Mouse (Mus musculus) heart, embryonic 15.5 days (tissue): ENCODE results near the gene Pard3. TPM values are rescaled to one million over a fixed set of nuclear protein-coding genes. Genes with fewer than 3 reads are reported as not detected.

ENCODE experiments used
- ATAC-seq: fragments of 200-750 bp; cut with Nextera tagmentation; replicated peaks from 2 replicates; pipeline ENCODE4 v1.8.0; 2017; ENCODE audit warnings: low read depth, moderate TSS enrichment; ENCODE audit not compliant: insufficient number of reproducible peaks, insufficient read depth, low FRiP score
- H3K27ac ChIP-seq: fragments of 300-500 bp; sonication (generic); 2 replicates; pipeline ENCODE4 v1.5.1; 2015; ENCODE audit warnings: mild to moderate bottlenecking, inconsistent platforms
- H3K27me3 ChIP-seq: fragments of 300-500 bp; sonication (generic); 2 replicates; pipeline ENCODE4 v1.6.1; 2015; ENCODE audit warnings: inconsistent platforms
- H3K36me3 ChIP-seq: fragments of 300-500 bp; sonication (generic); 2 replicates; pipeline ENCODE4 v1.6.1; 2015; ENCODE audit warnings: mild to moderate bottlenecking, inconsistent platforms
- H3K4me1 ChIP-seq: fragments of 300-500 bp; sonication (generic); replicated peaks from 2 replicates; pipeline ENCODE4 v1.6.1; 2015; ENCODE audit warnings: inconsistent platforms
- H3K4me2 ChIP-seq: fragments of 300-500 bp; sonication (generic); 2 replicates; pipeline ENCODE4 v1.6.1; 2015; ENCODE audit warnings: inconsistent platforms, mild to moderate bottlenecking, moderate library complexity
- H3K4me3 ChIP-seq: fragments of 300-500 bp; sonication (generic); 2 replicates; pipeline ENCODE4 v1.5.1; 2015; ENCODE audit warnings: mild to moderate bottlenecking, inconsistent platforms
- H3K9ac ChIP-seq: fragments of 300-500 bp; sonication (generic); 2 replicates; pipeline ENCODE4 v1.6.1; 2015; ENCODE audit warnings: mild to moderate bottlenecking, inconsistent platforms
- H3K9me3 ChIP-seq: fragments of 300-500 bp; sonication (generic); replicated peaks from 2 replicates; pipeline ENCODE4 v1.6.1; 2016; ENCODE audit warnings: inconsistent platforms
- whole genome bisulfite sequencing: fragments of 180-500 bp; shearing (Covaris S2); methylation state at CpG from one replicate; pipeline ENCODE4 v1.1.7; 2015; ENCODE audit warnings: mixed read lengths; 5-methylcytosine and 5-hydroxymethylcytosine counted together
- polyA plus RNA-seq: library from polyadenylated mRNA; unstranded; fragments of >200 nt; fragmentation: Nextera tagmentation; extraction: Ambion mirVana; gene quantifications from 2 replicates; pipeline ENCODE4 v1.2.1, GENCODE M21; 2015

Gene Pard3
- polyA plus RNA-seq, 1 experiment from 2014 or later, result 14.9 TPM

- Histone ChIP-seq H3K4me1 (no peaks in the 10 kb centered on the region), H3K27ac (no peak overlapping the region), H3K27me3 (no peaks in the 10 kb centered on the region), H3K9ac (no peak overlapping the region), H3K9me3 (no peaks in the 10 kb centered on the region), H3K4me3 (no peak overlapping the region), H3K36me3 (peaks cover 9% of the 10 kb centered on the region; the same call in 1 of the 2 replicates), H3K4me2 (no peak overlapping the region)
- ATAC-seq, result no peak
- WGBS, result 64% methylated on average over 7 of the region's 7 CpGs
Measured at GRCm38 (mm10) chr8:127423021-127423420, 359.3 kb downstream of the Pard3 start.

GRCm38 (mm10) chr8:127424211-127424916 is 360.7 kb downstream of the Pard3 start:
- Histone ChIP-seq H3K27me3 (no peaks in the 10 kb centered on the region), H3K27ac (no peak overlapping the region), H3K36me3 (peaks cover 16% of the 10 kb centered on the region; the same call in 1 of the 2 replicates), H3K4me2 (no peak overlapping the region), H3K9ac (no peak overlapping the region), H3K4me1 (no peaks in the 10 kb centered on the region), H3K9me3 (no peaks in the 10 kb centered on the region), H3K4me3 (no peak overlapping the region)
- no peak for ATAC-seq
- WGBS, result 89% methylated on average over 13 of the region's 13 CpGs

GRCm38 (mm10) chr8:127426857-127427256 is 363.2 kb downstream of the Pard3 start:
- Histone ChIP-seq H3K9me3 (no peaks in the 10 kb centered on the region), H3K4me3 (no peak overlapping the region), H3K4me1 (no peaks in the 10 kb centered on the region), H3K4me2 (no peak overlapping the region), H3K9ac (no peak overlapping the region), H3K36me3 (peaks cover 16% of the 10 kb centered on the region; the same call in 1 of the 2 replicates), H3K27me3 (no peaks in the 10 kb centered on the region), H3K27ac (no peak overlapping the region)
- ATAC-seq, result no peak
- WGBS, result 73% methylated on average over 5 of the region's 5 CpGs

DNA sequence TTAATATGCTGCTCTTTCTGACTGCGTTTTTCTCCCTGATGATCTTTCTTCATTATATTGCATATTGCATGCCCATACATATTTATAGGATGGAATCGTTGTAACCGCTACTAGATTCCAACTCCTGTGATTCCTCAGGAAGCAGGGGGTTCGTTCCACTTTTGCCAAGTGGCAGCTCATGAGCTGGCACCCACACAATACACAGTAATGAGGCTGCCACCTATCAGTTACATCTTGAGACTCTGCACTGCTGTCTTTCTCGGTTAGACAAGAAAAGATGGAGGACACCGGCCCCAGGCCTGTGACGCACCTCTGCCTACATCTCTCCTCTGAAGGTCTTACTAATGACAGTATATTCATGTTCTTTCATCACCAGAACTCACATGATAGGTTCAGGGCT is 364.3 kb downstream of the Pard3 start:
- Histone ChIP-seq H3K36me3 (peaks cover 16% of the 10 kb centered on the region; the same call in 1 of the 2 replicates), H3K9me3 (no peaks in the 10 kb centered on the region), H3K4me2 (no peak overlapping the region), H3K4me3 (no peak overlapping the region), H3K27ac (no peak overlapping the region), H3K9ac (no peak overlapping the region), H3K4me1 (no peaks in the 10 kb centered on the region), H3K27me3 (no peaks in the 10 kb centered on the region)
- ATAC-seq, result no peak
- 89% methylated on average over 7 of the region's 7 CpGs for WGBS

GRCm38 (mm10) chr8:127431236-127431635 is 367.5 kb downstream of the Pard3 start:
- Histone ChIP-seq H3K4me2 (no peak overlapping the region), H3K27me3 (no peaks in the 10 kb centered on the region), H3K4me3 (no peak overlapping the region), H3K4me1 (no peaks in the 10 kb centered on the region), H3K9me3 (no peaks in the 10 kb centered on the region), H3K36me3 (peaks cover 16% of the 10 kb centered on the region; the same call in 1 of the 2 replicates), H3K9ac (no peak overlapping the region), H3K27ac (no peak overlapping the region)
- 79% methylated on average over 2 of the region's 2 CpGs for WGBS
- ATAC-seq, result no peak

DNA sequence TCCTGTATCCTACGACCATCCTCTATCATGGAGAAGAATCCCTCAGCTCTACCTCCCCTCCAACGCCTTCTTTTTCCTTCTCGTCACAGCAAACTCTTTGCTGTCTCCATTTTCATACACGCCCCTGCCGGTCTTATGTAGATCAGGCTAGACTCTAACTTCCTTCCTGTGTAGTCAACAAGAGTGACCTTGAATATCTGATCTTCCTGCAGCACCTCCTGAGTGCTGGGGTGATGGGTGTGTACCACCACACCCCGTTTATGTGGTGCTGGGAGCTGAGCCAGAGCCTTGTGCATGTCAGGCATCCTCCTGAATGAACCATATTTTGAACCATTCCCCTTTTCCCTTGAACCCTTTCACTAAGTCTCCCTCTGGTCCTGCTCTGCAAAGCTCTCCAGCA is 372.3 kb downstream of the Pard3 start:
- Histone ChIP-seq H3K36me3 (no peaks in the 10 kb centered on the region; the same call in 1 of the 2 replicates), H3K9ac (no peak overlapping the region), H3K4me1 (peaks cover 34% of the 10 kb centered on the region), H3K27me3 (no peaks in the 10 kb centered on the region), H3K4me3 (no peak overlapping the region), H3K4me2 (no peak overlapping the region), H3K9me3 (no peaks in the 10 kb centered on the region), H3K27ac (no peak overlapping the region)
- WGBS, result 87% methylated on average over 6 of the region's 6 CpGs
- ATAC-seq, result no peak

DNA sequence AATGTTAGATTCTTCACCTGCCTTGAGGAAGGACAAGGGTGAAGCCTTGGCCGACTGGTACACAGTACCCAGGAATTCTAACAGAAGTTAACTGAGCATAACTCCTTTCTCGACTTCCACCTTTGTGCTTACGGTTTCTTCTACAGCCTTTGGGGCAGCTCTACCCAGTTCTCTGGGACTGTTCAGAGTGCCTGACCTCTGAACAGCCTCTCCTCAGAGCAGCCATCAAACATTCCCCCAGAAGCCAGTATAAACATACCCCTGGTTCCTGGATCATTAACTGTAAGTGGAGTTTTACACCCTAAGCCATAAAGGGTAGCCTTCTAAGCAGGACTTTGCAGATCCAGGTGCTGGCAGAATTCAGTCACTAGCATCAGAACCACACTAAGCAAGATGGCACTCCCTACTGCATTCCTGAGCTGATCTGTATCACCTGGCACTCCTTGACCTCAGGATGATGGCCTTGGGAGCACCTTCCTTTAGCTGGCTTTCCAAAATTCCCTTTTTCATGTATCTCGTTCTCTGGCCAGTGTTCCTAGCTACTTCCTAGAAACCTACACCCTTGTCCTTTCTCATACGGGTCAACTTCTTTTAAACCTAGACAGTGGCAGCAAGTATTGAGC is 374.0 kb downstream of the Pard3 start:
- ATAC-seq, result no peak
- Histone ChIP-seq H3K9me3 (no peaks in the 10 kb centered on the region), H3K4me1 (peaks cover 39% of the 10 kb centered on the region), H3K27ac (no peak overlapping the region), H3K36me3 (no peaks in the 10 kb centered on the region; the same call in 1 of the 2 replicates), H3K9ac (no peak overlapping the region), H3K4me3 (no peak overlapping the region), H3K4me2 (no peak overlapping the region), H3K27me3 (no peaks in the 10 kb centered on the region)
- 86% methylated on average over 5 of the region's 5 CpGs for WGBS

DNA sequence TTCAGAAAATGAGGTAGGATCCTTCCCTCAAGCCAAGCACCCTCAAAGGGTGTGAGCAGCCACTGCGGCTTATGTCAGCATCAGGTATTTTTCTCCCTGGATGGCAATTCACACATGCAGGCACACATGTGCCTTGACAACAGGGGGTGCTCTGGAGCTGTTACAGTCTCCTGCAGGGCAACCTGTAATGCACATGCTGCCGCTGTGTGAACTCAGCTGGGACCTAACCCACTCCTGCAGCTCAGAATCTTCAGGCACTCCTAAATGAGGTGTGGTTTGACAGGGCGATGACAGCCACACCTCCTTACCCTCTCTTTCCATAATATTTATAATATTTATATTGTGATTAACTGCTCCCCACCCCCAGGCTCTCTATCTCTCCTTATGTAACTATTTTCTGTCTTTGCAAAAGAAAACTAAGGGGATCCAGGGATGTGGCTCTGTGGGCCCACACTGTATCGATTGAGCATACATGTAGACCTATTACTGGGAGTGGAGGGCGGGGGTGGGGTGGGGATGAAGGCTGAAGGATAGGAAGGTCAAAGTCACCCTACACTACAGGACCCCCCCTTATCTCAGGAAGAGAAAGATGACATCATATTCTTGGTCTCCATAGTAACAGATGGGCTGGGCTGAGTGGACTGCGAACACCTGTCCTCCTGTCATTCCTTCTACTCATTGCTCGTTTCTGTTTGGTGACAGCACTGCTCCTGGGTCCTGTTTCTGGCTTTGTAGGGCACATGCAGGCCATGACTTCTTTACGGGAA is 375.1 kb downstream of the Pard3 start:
- H3K36me3 ChIP-seq, result no peaks in the 10 kb centered on the region; the same call in 1 of the 2 replicates
- peak overlapping the region; percentile 82 for H3K27ac ChIP-seq
- WGBS, result 54% methylated on average over 8 of the region's 8 CpGs
- H3K4me3 ChIP-seq, result peak overlapping the region; percentile 34
- no peak overlapping the region for H3K9ac ChIP-seq
- peak overlapping the region; percentile 53 for H3K4me2 ChIP-seq
- no peaks in the 10 kb centered on the region for H3K9me3 ChIP-seq
- no peaks in the 10 kb centered on the region for H3K27me3 ChIP-seq
- peaks cover 39% of the 10 kb centered on the region for H3K4me1 ChIP-seq
- 0 out of 2 replicates have a peak, but pooled peaks have one; percentile 24 for ATAC-seq

DNA sequence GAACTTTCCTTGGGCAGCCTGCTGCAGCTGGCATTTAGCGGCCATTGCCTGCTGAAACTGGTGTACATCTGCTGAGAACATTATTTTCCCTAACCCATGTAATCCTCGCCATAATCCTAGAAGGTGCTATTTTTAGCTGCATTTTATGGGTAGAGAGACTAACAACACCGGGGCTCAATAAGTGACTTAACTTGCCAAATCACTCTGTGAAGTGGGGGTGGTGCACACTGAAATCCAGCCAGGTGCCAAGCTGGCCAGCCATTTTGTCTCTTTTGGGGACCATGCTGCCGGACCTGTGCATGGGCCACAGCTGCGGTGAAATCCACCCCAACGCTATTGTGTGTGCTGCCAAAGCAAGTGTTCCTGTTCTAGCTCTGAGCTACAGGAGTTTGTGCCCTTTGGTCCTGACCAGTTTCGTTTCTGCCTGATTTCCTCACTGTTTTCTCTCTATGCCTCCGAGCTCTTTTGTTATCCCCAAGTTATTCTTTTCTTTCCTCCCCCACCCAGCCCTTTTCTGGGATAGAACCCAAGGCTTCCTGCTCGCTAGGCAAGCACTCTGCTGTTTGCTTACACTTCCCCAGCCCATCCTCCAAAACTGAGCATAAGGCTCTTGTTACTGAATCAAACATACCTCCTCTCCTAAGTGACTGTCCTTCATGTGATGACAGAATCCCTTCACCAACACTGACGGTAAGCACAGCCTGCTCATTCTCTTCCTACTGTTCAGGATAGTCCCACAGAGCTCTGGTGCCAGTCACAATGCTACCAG is 375.9 kb downstream of the Pard3 start:
- Histone ChIP-seq H3K9me3 (no peaks in the 10 kb centered on the region), H3K4me3 (peak overlapping the region; percentile 34), H3K27ac (peak overlapping the region; percentile 82), H3K4me2 (peak overlapping the region; percentile 53), H3K27me3 (no peaks in the 10 kb centered on the region), H3K9ac (0 out of 2 replicates have a peak overlapping the region, but pooled peaks have one; percentile 11), H3K36me3 (no peaks in the 10 kb centered on the region; the same call in 1 of the 2 replicates), H3K4me1 (peaks cover 39% of the 10 kb centered on the region)
- 35% methylated on average over 10 of the region's 10 CpGs for WGBS
- ATAC-seq, result peak; percentile 27; the same call in 1 of the 2 replicates

DNA sequence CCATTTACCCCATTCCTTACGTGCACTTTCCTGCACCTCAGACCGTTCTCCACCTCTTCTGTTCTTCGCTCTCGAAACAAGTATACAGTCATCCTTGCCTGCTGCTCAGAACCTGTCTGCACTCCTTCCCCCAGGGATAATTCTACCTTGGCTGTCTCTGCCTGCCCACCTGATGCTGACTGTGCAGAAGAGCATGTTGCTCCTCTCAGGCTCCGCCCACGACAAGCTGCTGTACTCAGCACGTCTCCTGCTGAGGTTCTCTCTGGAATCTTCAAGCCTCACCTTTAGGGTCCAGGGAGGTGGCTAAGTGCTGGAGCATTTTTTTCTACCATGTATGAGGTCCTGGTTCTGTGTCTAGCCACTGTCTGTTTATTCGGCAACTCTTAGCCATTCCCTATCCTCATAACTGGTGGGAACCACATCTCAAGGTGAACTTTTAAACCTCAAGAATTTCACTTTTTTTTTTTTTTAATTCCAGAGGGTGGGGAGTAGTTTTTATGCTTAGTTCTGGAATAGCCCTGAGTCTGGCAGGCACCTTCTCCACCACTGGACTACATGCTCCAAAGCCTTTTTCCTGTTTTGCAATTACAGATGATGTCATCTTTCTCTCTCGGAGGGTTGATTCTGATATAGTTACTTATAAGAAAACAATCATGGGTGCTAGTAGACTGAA is 376.6 kb downstream of the Pard3 start:
- Histone ChIP-seq H3K9ac (no peak overlapping the region), H3K4me2 (peak overlapping the region; percentile 53), H3K4me3 (peak overlapping the region; percentile 34), H3K36me3 (no peaks in the 10 kb centered on the region; the same call in 1 of the 2 replicates), H3K27ac (peak overlapping the region; percentile 82), H3K27me3 (no peaks in the 10 kb centered on the region), H3K4me1 (peaks cover 39% of the 10 kb centered on the region), H3K9me3 (no peaks in the 10 kb centered on the region)
- 0 out of 2 replicates have a peak, but pooled peaks have one; percentile 15 for ATAC-seq
- 53% methylated on average over 9 of the region's 9 CpGs for WGBS
